Mouse (Mus musculus): Measurements from ENCODE around the gene Cat. TPM values are rescaled to one million over a fixed set of nuclear protein-coding genes. Genes with fewer than 3 reads are reported as not detected.

Gene Cat
- polyA plus RNA-seq, 1 experiment from 2014 or later, result 102 TPM

- DNase-seq (no peak), ATAC-seq (ENCODE audit: low read depth) (no peak)
- H3K36me3 ChIP-seq, result peaks cover 67% of the 10 kb centered on the region
- no peak overlapping the region for H3K9ac ChIP-seq
- no peak overlapping the region for H3K4me3 ChIP-seq (replicated peaks)
- WGBS (ENCODE audit: insufficient replicate concordance), result 30% methylated on average over 11 of the region's 11 CpGs
- peak overlapping the region; percentile 26 for H3K27ac ChIP-seq
- no peaks in the 10 kb centered on the region for H3K9me3 ChIP-seq (replicated peaks)
- no peak overlapping the region for H3K4me2 ChIP-seq
- H3K27me3 ChIP-seq, result no peaks in the 10 kb centered on the region
- peaks cover 54% of the 10 kb centered on the region for H3K4me1 ChIP-seq (replicated peaks)
Observed at GRCm38 (mm10) chr2:103476657-103477056, 8.3 kb downstream of the Cat start.

DNA sequence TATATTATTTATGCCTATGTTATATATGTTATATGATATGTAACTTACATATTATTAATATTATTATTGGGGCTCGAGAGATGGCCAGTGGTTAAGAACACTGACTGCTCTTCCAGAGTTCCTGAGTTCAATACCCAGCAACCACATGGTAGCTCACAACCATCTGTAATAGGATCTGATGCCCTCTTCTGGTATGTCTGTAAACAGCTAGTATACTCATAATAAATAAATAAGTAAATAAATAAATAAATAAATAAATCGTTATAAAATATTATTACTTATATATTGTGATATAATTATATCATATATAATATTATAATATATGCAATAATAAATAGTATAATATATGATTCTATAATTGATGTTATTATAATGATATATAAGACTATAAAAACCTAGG lies 8.8 kb downstream of the Cat start:
- Histone ChIP-seq H3K36me3 (peaks cover 72% of the 10 kb centered on the region), H3K4me1 (replicated peaks) (peaks cover 49% of the 10 kb centered on the region), H3K9ac (no peak overlapping the region), H3K27ac (no peak overlapping the region), H3K9me3 (replicated peaks) (no peaks in the 10 kb centered on the region), H3K27me3 (no peaks in the 10 kb centered on the region), H3K4me2 (no peak overlapping the region), H3K4me3 (replicated peaks) (no peak overlapping the region)
- ATAC-seq (ENCODE audit: low read depth), result no peak
- DNase-seq, result no peak
- 81% methylated on average over 2 of the region's 2 CpGs for WGBS (ENCODE audit: insufficient replicate concordance)

- DNase-seq (no peak), ATAC-seq (ENCODE audit: low read depth) (no peak)
- no peak overlapping the region for H3K9ac ChIP-seq
- no peak overlapping the region for H3K27ac ChIP-seq
- H3K4me2 ChIP-seq, result no peak overlapping the region
- peaks cover 23% of the 10 kb centered on the region for H3K4me1 ChIP-seq (replicated peaks)
- no peak overlapping the region for H3K4me3 ChIP-seq (replicated peaks)
- peaks cover 92% of the 10 kb centered on the region for H3K36me3 ChIP-seq
- WGBS (ENCODE audit: insufficient replicate concordance), result 86% methylated on average over 3 of the region's 3 CpGs
- H3K27me3 ChIP-seq, result no peaks in the 10 kb centered on the region
- H3K9me3 ChIP-seq (replicated peaks), result no peaks in the 10 kb centered on the region
Observed at GRCm38 (mm10) chr2:103473362-103473761, 11.6 kb downstream of the Cat start.

DNA sequence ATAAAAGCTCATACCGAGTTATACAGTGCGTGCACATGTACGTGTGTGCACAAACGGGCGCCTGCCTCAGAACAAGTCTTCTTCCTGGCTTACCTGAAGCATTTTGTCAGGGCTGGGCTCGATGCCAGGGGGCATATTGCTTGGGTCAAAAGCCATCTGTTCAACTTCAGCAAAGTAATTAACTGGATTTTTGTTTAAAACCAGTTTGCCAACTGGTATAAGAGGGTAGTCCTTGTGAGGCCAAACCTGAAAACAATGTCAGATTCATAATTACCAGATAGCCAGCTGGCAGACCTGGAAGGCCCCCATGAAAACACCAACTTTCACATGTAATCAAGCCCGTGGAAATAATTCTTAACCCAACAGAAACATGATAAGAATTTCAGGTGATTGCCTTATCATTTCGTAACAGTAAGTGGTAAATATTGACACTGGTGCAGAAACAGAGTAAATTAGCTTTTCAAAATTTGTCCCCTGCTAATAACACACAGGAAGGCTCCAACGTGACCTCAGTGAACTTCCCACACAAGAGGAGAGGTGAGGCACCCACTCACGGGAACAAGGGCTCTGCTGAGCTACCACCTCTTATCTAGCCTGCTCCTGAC lies 17.9 kb downstream of the Cat start:
- no peak overlapping the region for H3K4me3 ChIP-seq (replicated peaks)
- no peak overlapping the region for H3K9ac ChIP-seq
- peaks cover 97% of the 10 kb centered on the region for H3K36me3 ChIP-seq
- WGBS (ENCODE audit: insufficient replicate concordance), result 75% methylated on average over 10 of the region's 10 CpGs
- H3K27ac ChIP-seq, result no peak overlapping the region
- H3K4me2 ChIP-seq, result no peak overlapping the region
- H3K9me3 ChIP-seq (replicated peaks), result no peaks in the 10 kb centered on the region
- H3K27me3 ChIP-seq, result no peaks in the 10 kb centered on the region
- H3K4me1 ChIP-seq (replicated peaks), result peaks cover 11% of the 10 kb centered on the region; the same call in 1 of the 2 replicates
- DNase-seq (no peak), ATAC-seq (ENCODE audit: low read depth) (no peak)

- no peaks in the 10 kb centered on the region for H3K9me3 ChIP-seq (replicated peaks)
- WGBS (ENCODE audit: insufficient replicate concordance), result 82% methylated on average over 3 of the region's 3 CpGs
- no peak overlapping the region for H3K4me2 ChIP-seq
- no peak for DNase-seq
- peaks cover 97% of the 10 kb centered on the region for H3K36me3 ChIP-seq
- no peak overlapping the region for H3K4me3 ChIP-seq (replicated peaks)
- H3K27me3 ChIP-seq, result no peaks in the 10 kb centered on the region
- H3K27ac ChIP-seq, result no peak overlapping the region
- peaks cover 11% of the 10 kb centered on the region; the same call in 1 of the 2 replicates for H3K4me1 ChIP-seq (replicated peaks)
- no peak for ATAC-seq (ENCODE audit: low read depth)
- no peak overlapping the region for H3K9ac ChIP-seq
Observed at GRCm38 (mm10) chr2:103466272-103466671, 18.7 kb downstream of the Cat start.

DNA sequence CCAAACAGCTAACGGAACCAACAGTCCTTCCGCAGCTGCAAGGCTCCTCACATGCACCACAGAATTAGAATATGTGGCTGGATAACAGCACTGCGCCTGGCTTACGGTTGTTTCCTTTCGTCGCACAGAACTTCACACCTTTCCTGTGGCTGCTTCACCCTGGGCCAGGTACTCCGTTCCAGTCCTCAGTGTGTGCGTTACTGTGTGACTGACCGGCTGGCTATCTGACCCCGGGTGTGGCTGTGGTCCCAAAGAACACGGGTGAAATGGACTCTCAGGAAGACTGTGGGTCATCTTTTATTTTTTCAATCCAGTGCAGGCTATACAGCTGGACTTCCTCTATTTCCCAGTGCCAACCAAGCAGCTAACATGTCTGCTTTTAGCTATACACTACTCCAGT lies 19.5 kb downstream of the Cat start:
- Histone ChIP-seq H3K9me3 (replicated peaks) (no peaks in the 10 kb centered on the region), H3K27me3 (no peaks in the 10 kb centered on the region), H3K9ac (no peak overlapping the region), H3K27ac (no peak overlapping the region), H3K4me2 (no peak overlapping the region), H3K36me3 (peaks cover 96% of the 10 kb centered on the region), H3K4me1 (replicated peaks) (peaks cover 14% of the 10 kb centered on the region), H3K4me3 (replicated peaks) (no peak overlapping the region)
- DNase-seq, result no peak
- no peak for ATAC-seq (ENCODE audit: low read depth)
- 91% methylated on average over 11 of the region's 11 CpGs for WGBS (ENCODE audit: insufficient replicate concordance)

DNA sequence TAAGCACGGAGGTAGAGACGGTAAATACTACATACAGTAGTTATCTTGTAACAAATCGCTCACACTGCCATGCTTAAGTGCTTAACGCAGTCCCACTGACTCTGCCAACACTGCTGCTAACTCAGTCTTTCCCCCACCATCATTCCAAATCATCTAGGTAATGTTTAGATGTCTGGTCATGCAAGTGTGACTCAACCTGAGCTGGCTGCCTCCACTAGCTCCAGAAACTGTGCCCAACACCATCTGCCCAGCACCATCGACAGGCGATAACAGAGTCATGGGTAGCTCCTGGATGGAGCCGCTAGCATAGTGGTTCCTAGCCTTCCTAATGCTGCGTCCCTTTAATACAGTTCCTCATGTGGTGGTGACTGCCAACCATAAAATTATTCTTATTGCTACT lies 20.4 kb downstream of the Cat start:
- WGBS (ENCODE audit: insufficient replicate concordance), result 93% methylated on average over 8 of the region's 8 CpGs

GRCm38 (mm10) chr2:103462746-103463145 lies 22.2 kb downstream of the Cat start:
- no peaks in the 10 kb centered on the region for H3K9me3 ChIP-seq (replicated peaks)
- WGBS (ENCODE audit: insufficient replicate concordance), result 86% methylated on average over 5 of the region's 5 CpGs
- no peaks in the 10 kb centered on the region for H3K27me3 ChIP-seq
- DNase-seq (no peak), ATAC-seq (ENCODE audit: low read depth) (no peak)
- no peak overlapping the region for H3K4me3 ChIP-seq (replicated peaks)
- H3K27ac ChIP-seq, result no peak overlapping the region
- peaks cover 98% of the 10 kb centered on the region for H3K36me3 ChIP-seq
- H3K9ac ChIP-seq, result no peak overlapping the region
- H3K4me1 ChIP-seq (replicated peaks), result peaks cover 26% of the 10 kb centered on the region
- no peak overlapping the region for H3K4me2 ChIP-seq

More for the DNA sequence above, 20.4 kb downstream of the Cat start:
- H3K27me3 ChIP-seq, result no peaks in the 10 kb centered on the region
- no peaks in the 10 kb centered on the region for H3K9me3 ChIP-seq (replicated peaks)
- H3K36me3 ChIP-seq, result peaks cover 96% of the 10 kb centered on the region
- ATAC-seq (ENCODE audit: low read depth) (no peak), DNase-seq (no peak)
- H3K4me3 ChIP-seq (replicated peaks), result no peak overlapping the region
- H3K27ac ChIP-seq, result no peak overlapping the region
- H3K4me1 ChIP-seq (replicated peaks), result peaks cover 23% of the 10 kb centered on the region
- no peak overlapping the region for H3K4me2 ChIP-seq
- H3K9ac ChIP-seq, result no peak overlapping the region

- DNase-seq, result no peak
- H3K4me1 ChIP-seq (replicated peaks), result peaks cover 21% of the 10 kb centered on the region
- H3K4me2 ChIP-seq, result no peak overlapping the region
- H3K27me3 ChIP-seq, result no peaks in the 10 kb centered on the region
- H3K27ac ChIP-seq, result no peak overlapping the region
- H3K36me3 ChIP-seq, result peaks cover 96% of the 10 kb centered on the region
- 69% methylated on average over 9 of the region's 9 CpGs for WGBS (ENCODE audit: insufficient replicate concordance)
- no peak overlapping the region for H3K4me3 ChIP-seq (replicated peaks)
- no peak overlapping the region for H3K9ac ChIP-seq
- H3K9me3 ChIP-seq (replicated peaks), result no peaks in the 10 kb centered on the region
- ATAC-seq (ENCODE audit: low read depth), result no peak
Observed at GRCm38 (mm10) chr2:103461743-103462142, 23.2 kb downstream of the Cat start.

GRCm38 (mm10) chr2:103461210-103461609 lies 23.8 kb downstream of the Cat start:
- DNase-seq (no peak), ATAC-seq (ENCODE audit: low read depth) (no peak)
- Histone ChIP-seq H3K36me3 (peaks cover 95% of the 10 kb centered on the region), H3K27me3 (no peaks in the 10 kb centered on the region), H3K4me1 (replicated peaks) (peaks cover 19% of the 10 kb centered on the region), H3K9me3 (replicated peaks) (no peaks in the 10 kb centered on the region), H3K9ac (no peak overlapping the region), H3K4me3 (replicated peaks) (no peak overlapping the region), H3K4me2 (no peak overlapping the region), H3K27ac (no peak overlapping the region)
- WGBS (ENCODE audit: insufficient replicate concordance), result 85% methylated on average over 8 of the region's 8 CpGs

DNA sequence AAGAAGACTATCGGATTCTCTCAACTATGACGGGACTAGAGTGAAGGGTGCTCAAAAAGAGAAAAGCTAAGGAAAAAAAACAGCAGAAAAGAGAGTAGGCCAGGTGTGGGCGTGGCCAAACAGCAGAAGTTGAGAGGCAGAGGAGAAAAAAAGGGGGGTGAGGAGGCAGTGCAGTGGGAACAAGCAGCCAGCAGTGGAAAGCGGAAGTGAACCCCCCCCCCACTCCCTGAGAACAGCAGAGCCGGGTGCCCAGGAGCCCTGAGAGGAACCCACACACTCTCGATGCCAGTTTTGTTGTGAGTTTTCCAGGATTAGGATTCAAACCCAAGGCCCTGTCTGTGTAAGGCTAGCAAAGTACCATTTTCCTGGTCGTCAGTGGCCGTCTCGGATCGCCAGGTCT lies 25.9 kb downstream of the Cat start:
- H3K36me3 ChIP-seq, result peaks cover 95% of the 10 kb centered on the region
- peaks cover 18% of the 10 kb centered on the region for H3K4me1 ChIP-seq (replicated peaks)
- no peak overlapping the region for H3K4me3 ChIP-seq (replicated peaks)
- H3K9ac ChIP-seq, result no peak overlapping the region
- ATAC-seq (ENCODE audit: low read depth) (no peak), DNase-seq (no peak)
- H3K4me2 ChIP-seq, result no peak overlapping the region
- no peaks in the 10 kb centered on the region for H3K9me3 ChIP-seq (replicated peaks)
- H3K27me3 ChIP-seq, result no peaks in the 10 kb centered on the region
- no peak overlapping the region for H3K27ac ChIP-seq
- 78% methylated on average over 10 of the region's 10 CpGs for WGBS (ENCODE audit: insufficient replicate concordance)

DNA sequence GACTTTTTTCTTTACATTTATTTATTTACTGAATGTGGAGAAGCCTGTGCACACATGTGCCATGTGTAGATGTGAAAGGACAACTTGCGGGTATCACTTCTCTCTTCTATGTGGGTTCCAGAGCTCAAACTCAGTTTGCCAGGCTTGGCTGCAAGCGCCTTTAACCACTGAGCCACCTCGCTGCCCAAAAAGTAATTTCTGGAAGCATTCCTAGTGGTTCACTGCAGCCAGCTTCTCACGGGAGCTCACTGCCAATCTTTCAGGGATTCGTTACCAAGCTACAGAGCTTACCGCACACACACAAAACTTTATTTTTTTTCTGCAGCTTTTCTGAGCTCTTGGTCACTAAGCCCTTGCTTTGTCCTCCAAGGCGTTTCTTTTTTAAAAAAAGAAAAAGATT lies 27.3 kb downstream of the Cat start:
- Histone ChIP-seq H3K36me3 (peaks cover 95% of the 10 kb centered on the region), H3K4me1 (replicated peaks) (peaks cover 18% of the 10 kb centered on the region), H3K4me2 (no peak overlapping the region), H3K27ac (no peak overlapping the region), H3K9ac (no peak overlapping the region), H3K27me3 (no peaks in the 10 kb centered on the region), H3K4me3 (replicated peaks) (no peak overlapping the region), H3K9me3 (replicated peaks) (no peaks in the 10 kb centered on the region)
- ATAC-seq (ENCODE audit: low read depth), result no peak
- 85% methylated on average over 7 of the region's 7 CpGs for WGBS (ENCODE audit: insufficient replicate concordance)
- no peak for DNase-seq
